In genomic region chr9:60266583-60267272, GRCm38 (mm10) we compare ENCODE assay signal across 15 mouse cellular contexts.
DNase-seq lines count a peak whose midpoint lies in the region; ATAC-seq and TF ChIP-seq lines count a peak whose summit lies in the region.
"Had no signal": no experiment of that assay in that cellular context is flagged by ENCODE, and none has a peak within 500 bp of the region (broad histone marks: within the 10 kb centered on the region; RNA-seq: fewer than 3 reads in every experiment).

No protein-coding gene starts in this region.

- ATAC-seq in forebrain, embryonic 11.5 days (replicated peaks; ENCODE audit: low FRiP score), result peak; percentile 78
- peak; percentile 84; the same call in 1 of the 2 replicates for ATAC-seq in hindbrain, embryonic 14.5 days (ENCODE audit: low FRiP score)
- ATAC-seq in midbrain, postnatal 0 days (ENCODE audit: low FRiP score), result peak; percentile 69; the same call in 1 of the 2 replicates
- ATAC-seq: liver, postnatal 0 days had no signal

- H3K9ac ChIP-seq in forebrain, embryonic 11.5 days (ENCODE audit: low read length), result peak overlapping the region; percentile 3; the same call in 1 of the 2 replicates
- H3K9ac ChIP-seq in hindbrain, embryonic 14.5 days, result no peak overlapping the region
- no peak overlapping the region for H3K9ac ChIP-seq in midbrain, postnatal 0 days (replicated peaks; ENCODE audit: low read length, poor library complexity, severe bottlenecking)
- H3K9ac ChIP-seq: embryonic facial prominence, embryonic 15.5 days; limb, embryonic 12.5 days; liver, postnatal 0 days had no signal

- H3K36me3 ChIP-seq in forebrain, embryonic 11.5 days (ENCODE audit: control insufficient read depth, insufficient read depth, low read length), result no peaks in the 10 kb centered on the region
- H3K36me3 ChIP-seq in hindbrain, embryonic 14.5 days (replicated peaks; ENCODE audit: control insufficient read depth, insufficient read depth), result no peaks in the 10 kb centered on the region
- no peaks in the 10 kb centered on the region for H3K36me3 ChIP-seq in midbrain, postnatal 0 days (ENCODE audit: insufficient read depth, low read length)
- H3K36me3 ChIP-seq: embryonic facial prominence, embryonic 15.5 days; limb, embryonic 12.5 days had no signal

- H3K27ac ChIP-seq in forebrain, embryonic 11.5 days (ENCODE audit: low read depth, low read length), result peak overlapping the region; percentile 78
- H3K27ac ChIP-seq in hindbrain, embryonic 14.5 days, result peak overlapping the region; percentile 45
- peak overlapping the region; percentile 44 for H3K27ac ChIP-seq in midbrain, postnatal 0 days (ENCODE audit: low read depth, low read length)
- H3K27ac ChIP-seq: embryonic facial prominence, embryonic 15.5 days; limb, embryonic 12.5 days; macrophage had no signal

- 20% methylated on average over 15 of the region's 15 CpGs for WGBS in forebrain, embryonic 11.5 days
- WGBS in hindbrain, embryonic 14.5 days, result 21% methylated on average over 15 of the region's 15 CpGs
- 21% methylated on average over 15 of the region's 15 CpGs for WGBS in midbrain, postnatal 0 days
- 86% methylated on average over 15 of the region's 15 CpGs for WGBS in lung, adult 2 months

- no peak for TF ChIP-seq POLR2A in lung, adult 2 months (IDR thresholded peaks at IDR 0.05; ENCODE audit: borderline replicate concordance, extremely low read depth, low read depth, low read length)

- no peaks in the 10 kb centered on the region for H3K9me3 ChIP-seq in forebrain, embryonic 11.5 days (ENCODE audit: control insufficient read depth, low read length)
- no peaks in the 10 kb centered on the region for H3K9me3 ChIP-seq in hindbrain, embryonic 14.5 days (ENCODE audit: control insufficient read depth, low read length)
- H3K9me3 ChIP-seq in midbrain, postnatal 0 days (ENCODE audit: low read length), result no peaks in the 10 kb centered on the region
- H3K9me3 ChIP-seq: embryonic facial prominence, embryonic 15.5 days; limb, embryonic 12.5 days had no signal

- H3K27me3 ChIP-seq in forebrain, embryonic 11.5 days (ENCODE audit: control insufficient read depth, insufficient read depth, low read length), result no peaks in the 10 kb centered on the region; the same call in 1 of the 2 replicates
- H3K27me3 ChIP-seq in hindbrain, embryonic 14.5 days (ENCODE audit: control insufficient read depth, insufficient read depth, low read length), result no peaks in the 10 kb centered on the region
- no peaks in the 10 kb centered on the region for H3K27me3 ChIP-seq in midbrain, postnatal 0 days (ENCODE audit: insufficient read depth, low read length)
- H3K27me3 ChIP-seq: embryonic facial prominence, embryonic 15.5 days; limb, embryonic 12.5 days had no signal

- H3K4me3 ChIP-seq in forebrain, embryonic 11.5 days (ENCODE audit: low read depth, low read length), result no peak overlapping the region
- no peak overlapping the region for H3K4me3 ChIP-seq in hindbrain, embryonic 14.5 days (replicated peaks; ENCODE audit: low read length)
- H3K4me3 ChIP-seq in midbrain, postnatal 0 days (ENCODE audit: low read depth, low read length), result no peak overlapping the region
- H3K4me3 ChIP-seq in lung, adult 2 months (replicated peaks; ENCODE audit: extremely low read depth, low read depth, low read length), result no peak overlapping the region
- H3K4me3 ChIP-seq: embryonic facial prominence, embryonic 15.5 days; limb, embryonic 12.5 days had no signal

- H3K4me1 ChIP-seq in forebrain, embryonic 11.5 days (replicated peaks; ENCODE audit: control insufficient read depth, insufficient read depth, low read length), result peaks cover 17% of the 10 kb centered on the region
- peaks cover 19% of the 10 kb centered on the region for H3K4me1 ChIP-seq in hindbrain, embryonic 14.5 days (replicated peaks; ENCODE audit: control insufficient read depth, insufficient read depth, low read length)
- H3K4me1 ChIP-seq in midbrain, postnatal 0 days (ENCODE audit: insufficient read depth, low read length), result peaks cover 9% of the 10 kb centered on the region; the same call in 1 of the 2 replicates
- no peaks in the 10 kb centered on the region; the same call in none of the 2 replicates for H3K4me1 ChIP-seq in lung, adult 2 months (ENCODE audit: control insufficient read depth, insufficient read depth, low read length)

- no peak for TF ChIP-seq CTCF in midbrain, postnatal 0 days (IDR thresholded peaks at IDR 0.05)
- TF ChIP-seq CTCF in lung, adult 2 months (IDR thresholded peaks at IDR 0.05; ENCODE audit: insufficient read depth, low read length), result no peak

- DNase-seq in embryo, embryonic 10.5 days (ENCODE audit: low spot score), result peak; percentile 59
- DNase-seq in forebrain, embryonic 11.5 days (ENCODE audit: low spot score), result peak; percentile 79
- no peak for DNase-seq in hindbrain, embryonic 14.5 days (ENCODE audit: low spot score)
- peak; percentile 75 for DNase-seq in midbrain, postnatal 0 days (ENCODE audit: low spot score)
- DNase-seq in lung, adult 2 months, result no peak
- DNase-seq in frontal cortex, postnatal 25 days (ENCODE audit: low spot score in 2 of 2), result no peak
- DNase-seq in cerebellum, adult 8-10 months, result no peak
- DNase-seq: heart, adult 18-20 months; heart, postnatal 36 days; liver, postnatal 0 days; right cerebral cortex, postnatal 25 days; thymus, postnatal 4 days had no signal

- peak overlapping the region; percentile 15; the same call in 1 of the 2 replicates for H3K4me2 ChIP-seq in forebrain, embryonic 11.5 days (ENCODE audit: low read depth, low read length, severe bottlenecking)
- no peak overlapping the region for H3K4me2 ChIP-seq in hindbrain, embryonic 14.5 days (replicated peaks)
- no peak overlapping the region for H3K4me2 ChIP-seq in midbrain, postnatal 0 days (ENCODE audit: low read depth, low read length, poor library complexity, severe bottlenecking)
- H3K4me2 ChIP-seq: embryonic facial prominence, embryonic 15.5 days; limb, embryonic 12.5 days had no signal

Comparison
In these comparisons a context has a peak if more than half of its experiments do, and no peak if none do; other contexts are left out.
1. DNase-seq: peak in embryo, embryonic 10.5 days (single experiment), forebrain, embryonic 11.5 days (single experiment) and midbrain, postnatal 0 days (single experiment); none in hindbrain, embryonic 14.5 days (single experiment), lung, adult 2 months (single experiment), frontal cortex, postnatal 25 days (0 of 2) and cerebellum, adult 8-10 months (single experiment).
2. Peak in every context shown above with its lines, with median percentiles within 50 percentile points of each other: ATAC-seq and H3K27ac ChIP-seq.